Mouse (Mus musculus): Measurements from ENCODE around the gene Eef1b2.

Eef1b2 gene

GRCm38 (mm10) chr1:63192306-63193065, 15.9 kb downstream of the Eef1b2 start:
- DNase-seq (ENCODE audit: inconsistent ontology term) = no peak

GRCm38 (mm10) chr1:63195848-63196512, 19.4 kb downstream of the Eef1b2 start:
- no peak for DNase-seq (ENCODE audit: inconsistent ontology term)

DNA sequence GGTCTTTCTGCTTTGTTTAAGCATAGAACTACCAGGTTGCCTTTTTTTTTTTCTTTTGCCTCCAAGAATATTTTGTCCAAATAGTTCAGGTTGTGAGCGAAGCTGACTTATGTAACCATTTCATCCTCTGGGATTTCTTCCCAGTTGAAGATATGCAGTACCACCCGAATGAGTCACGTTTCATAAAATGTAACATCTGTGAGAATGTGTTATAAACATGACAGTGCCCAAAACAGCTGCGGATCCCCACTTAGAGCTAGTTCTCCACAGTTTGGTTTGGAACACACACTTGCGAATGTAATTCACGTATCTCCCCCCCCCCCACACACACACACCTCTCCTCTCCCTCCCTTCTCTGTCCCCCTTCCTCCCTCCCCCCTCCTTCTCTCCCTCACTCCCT, 22.8 kb downstream of the Eef1b2 start:
- no peak for DNase-seq (ENCODE audit: inconsistent ontology term)

DNA sequence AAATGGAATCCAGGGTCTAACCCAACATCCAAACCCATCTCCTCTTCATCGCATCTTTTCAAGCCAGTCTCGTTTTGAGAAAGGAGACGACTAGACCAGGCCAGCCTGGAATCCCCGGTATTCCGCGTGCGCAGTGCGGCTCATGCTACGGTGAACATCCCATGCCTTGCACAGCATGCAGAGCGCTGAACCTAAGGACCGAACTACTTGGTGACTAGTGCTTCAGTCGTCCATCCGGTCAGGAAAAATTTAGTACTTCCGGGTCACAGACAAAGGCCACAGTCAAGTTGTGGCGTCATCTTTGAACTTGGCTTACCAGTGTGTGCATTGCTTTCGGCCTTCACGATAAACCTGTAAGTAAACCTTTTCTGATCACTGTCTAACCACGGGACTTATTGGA, 23.7 kb downstream of the Eef1b2 start:
- no peak for DNase-seq (ENCODE audit: inconsistent ontology term)

GRCm38 (mm10) chr1:63201672-63202071, 25.0 kb downstream of the Eef1b2 start:
- DNase-seq (ENCODE audit: inconsistent ontology term) = no peak

GRCm38 (mm10) chr1:63203471-63203870, 26.8 kb downstream of the Eef1b2 start:
- no peak for DNase-seq (ENCODE audit: inconsistent ontology term)

GRCm38 (mm10) chr1:63203950-63204659, 27.5 kb downstream of the Eef1b2 start:
- DNase-seq (ENCODE audit: inconsistent ontology term) = peak; percentile 22

- DNase-seq (ENCODE audit: inconsistent ontology term) = no peak
Observed at GRCm38 (mm10) chr1:63204660-63205394, 28.2 kb downstream of the Eef1b2 start.

GRCm38 (mm10) chr1:63207607-63208006, 31.0 kb downstream of the Eef1b2 start:
- no peak for DNase-seq (ENCODE audit: inconsistent ontology term)

GRCm38 (mm10) chr1:63209861-63210529, 33.4 kb downstream of the Eef1b2 start:
- no peak for DNase-seq (ENCODE audit: inconsistent ontology term)

DNA sequence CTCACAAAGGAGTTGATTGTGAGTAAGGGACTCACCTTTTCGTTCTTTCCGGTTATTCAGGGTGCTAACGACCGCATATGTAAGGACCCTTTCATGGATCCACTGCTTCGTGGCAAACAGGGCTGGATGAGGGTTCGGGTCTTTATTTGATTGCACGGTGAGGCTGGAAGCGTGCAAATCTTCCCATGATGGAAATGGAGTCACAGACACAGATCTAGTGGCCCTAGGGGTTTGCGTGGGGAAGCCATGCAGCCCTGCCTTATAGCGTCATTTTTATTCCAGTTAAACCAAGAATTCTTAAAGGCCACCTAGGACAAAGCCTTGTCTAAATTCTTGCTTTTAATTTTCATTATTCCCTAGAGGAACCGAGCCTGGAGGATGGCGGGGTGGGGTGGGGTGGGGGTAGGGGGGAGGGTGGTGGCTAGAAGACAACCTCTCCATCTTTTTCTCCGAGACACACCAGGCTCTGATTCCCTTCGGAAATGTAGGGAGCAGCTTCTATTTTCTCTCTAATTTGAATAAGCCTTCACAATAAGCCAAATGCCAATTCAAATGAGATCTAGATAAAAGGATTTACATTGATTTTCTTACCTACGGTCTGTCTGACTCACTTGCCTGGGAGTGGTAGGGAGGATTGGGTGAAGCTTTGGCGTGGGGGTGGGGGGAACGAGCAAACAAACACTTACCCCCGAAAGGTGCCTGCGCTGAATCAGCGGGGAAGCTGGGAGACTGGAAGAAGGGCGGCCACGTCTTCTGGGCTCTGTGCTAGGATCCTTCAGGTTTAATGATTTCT, 37.0 kb downstream of the Eef1b2 start:
- DNase-seq (ENCODE audit: inconsistent ontology term) = no peak

GRCm38 (mm10) chr1:63214271-63214558, 37.6 kb downstream of the Eef1b2 start, which contains the start of gene Gpr1:
Gene Gpr1, minus strand, starts transcription at chr1:63214543.
- no peak for DNase-seq (ENCODE audit: inconsistent ontology term)

DNA sequence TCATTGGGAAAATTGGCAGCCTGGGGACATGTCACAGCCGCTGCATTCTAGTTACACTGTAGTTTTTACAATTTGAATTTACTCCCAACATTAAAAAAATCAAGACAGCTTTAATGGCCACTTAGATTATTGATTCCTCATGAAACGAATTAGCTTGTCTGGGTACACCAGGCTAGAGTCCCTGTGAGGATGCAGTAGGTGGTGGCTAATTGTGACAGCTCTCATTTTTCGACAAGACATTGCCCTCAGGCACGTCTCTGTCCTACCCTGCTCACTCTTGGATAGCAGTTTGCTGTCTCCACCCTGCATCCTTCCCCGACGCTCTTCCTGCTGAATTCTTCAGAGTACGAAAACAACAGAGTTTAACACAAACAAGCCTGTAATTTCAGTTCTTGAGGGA, 38.0 kb downstream of the Eef1b2 start:
- DNase-seq (ENCODE audit: inconsistent ontology term) = no peak

- no peak for DNase-seq (ENCODE audit: inconsistent ontology term)
Observed at GRCm38 (mm10) chr1:63219277-63219676, 42.7 kb downstream of the Eef1b2 start.

- no peak for DNase-seq (ENCODE audit: inconsistent ontology term)
Observed at GRCm38 (mm10) chr1:63225009-63225408, 48.4 kb downstream of the Eef1b2 start.

DNA sequence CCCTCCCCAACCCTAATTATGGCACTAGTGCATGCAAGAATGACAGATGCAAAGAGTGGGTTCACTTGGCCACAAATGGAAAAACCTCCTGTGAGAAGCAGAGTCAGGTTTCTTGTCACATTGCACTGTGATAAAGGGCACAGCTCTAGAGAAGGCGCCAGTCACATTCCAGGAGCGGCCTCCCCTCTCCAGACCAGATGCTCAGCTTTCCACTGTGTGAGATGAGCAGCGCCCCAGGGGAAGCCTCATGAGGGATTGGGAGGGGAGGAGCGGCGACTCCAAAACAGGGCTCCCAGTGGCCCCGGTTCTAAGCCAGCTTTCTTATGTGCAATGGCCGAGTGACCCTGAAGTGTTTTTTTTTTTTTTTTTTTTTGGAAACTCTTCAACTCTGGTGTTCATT, 49.3 kb downstream of the Eef1b2 start:
- no peak for DNase-seq (ENCODE audit: inconsistent ontology term)

- DNase-seq (ENCODE audit: inconsistent ontology term) = no peak
Observed at GRCm38 (mm10) chr1:63227241-63227640, 50.6 kb downstream of the Eef1b2 start.

All from Muller cell, postnatal 12 days (primary cell).